Mouse (Mus musculus) lung, adult 2 months (tissue): ENCODE data around the gene Car11.

Experiments used
- CTCF ChIP-seq: fragments of 200-500 bp; IDR thresholded peaks from 2 replicates; pipeline ENCODE4 v1.5.1; 2011; ENCODE audit warnings: mild to moderate bottlenecking, low read length, control low read depth; ENCODE audit not compliant: insufficient read depth
- POLR2A ChIP-seq: fragments of 200-500 bp; IDR thresholded peaks from 2 replicates; pipeline ENCODE4 v1.6.1; 2011; ENCODE audit warnings: low read depth, mild to moderate bottlenecking, control low read depth, low read length, borderline replicate concordance; ENCODE audit errors: extremely low read depth

- TF ChIP-seq POLR2A (peak; percentile 94; the same call in 1 of the 2 replicates), CTCF (no peak)
Observed at GRCm38 (mm10) chr7:45707375-45707967, 7.8 kb downstream of the Car11 start.
